Mouse (Mus musculus) embryonic facial prominence, embryonic 12.5 days (tissue): ENCODE measurements around the gene B3gnt6. TPM values are rescaled to one million over a fixed set of nuclear protein-coding genes. Genes with fewer than 3 reads are reported as not detected.
A peak's percentile ranks its signal among the peaks of the same experiment; 100 is the strongest.

Experiments
- ATAC-seq: fragments of 200-750 bp; cut with Nextera tagmentation; 2 replicates; pipeline ENCODE4 v1.8.0; 2017; ENCODE audit not compliant: insufficient number of reproducible peaks, insufficient read depth, low FRiP score, low TSS enrichment
- H3K27ac ChIP-seq: fragments of 300-500 bp; sonication (generic); 2 replicates; pipeline ENCODE4 v1.5.1; 2016; ENCODE audit warnings: mild to moderate bottlenecking
- H3K27me3 ChIP-seq: fragments of 300-500 bp; sonication (generic); 2 replicates; pipeline ENCODE4 v1.6.1; 2016; ENCODE audit warnings: mild to moderate bottlenecking, moderate library complexity
- H3K36me3 ChIP-seq: fragments of 300-500 bp; sonication (generic); 2 replicates; pipeline ENCODE4 v1.6.1; 2016; ENCODE audit warnings: mild to moderate bottlenecking
- H3K4me1 ChIP-seq: fragments of 300-500 bp; sonication (generic); 2 replicates; pipeline ENCODE4 v1.6.1; 2016
- H3K4me2 ChIP-seq: fragments of 300-500 bp; sonication (generic); replicated peaks from 2 replicates; pipeline ENCODE4 v1.6.1; 2016; ENCODE audit warnings: mild to moderate bottlenecking, moderate library complexity
- H3K4me3 ChIP-seq: fragments of 300-500 bp; sonication (generic); 2 replicates; pipeline ENCODE4 v1.5.1; 2016; ENCODE audit warnings: mild to moderate bottlenecking
- H3K9ac ChIP-seq: fragments of 300-500 bp; sonication (generic); 2 replicates; pipeline ENCODE4 v1.6.1; 2016; ENCODE audit warnings: mild to moderate bottlenecking, moderate library complexity
- H3K9me3 ChIP-seq: fragments of 300-500 bp; sonication (generic); 2 replicates; pipeline ENCODE4 v1.6.1; 2016; ENCODE audit warnings: mild to moderate bottlenecking, moderate library complexity
- WGBS: fragments of 180-500 bp; shearing (Covaris S2); methylation state at CpG from one replicate; pipeline ENCODE4 v1.1.7; 2016; 5-methylcytosine and 5-hydroxymethylcytosine counted together
- polyA plus RNA-seq: library from polyadenylated mRNA; unstranded; fragments of >200 nt; fragmentation: Nextera tagmentation; extraction: Ambion mirVana; gene quantifications from 2 replicates; pipeline ENCODE4 v1.2.1, GENCODE M21; 2016

The B3gnt6 gene
- not detected in 2 replicates for polyA plus RNA-seq

DNA sequence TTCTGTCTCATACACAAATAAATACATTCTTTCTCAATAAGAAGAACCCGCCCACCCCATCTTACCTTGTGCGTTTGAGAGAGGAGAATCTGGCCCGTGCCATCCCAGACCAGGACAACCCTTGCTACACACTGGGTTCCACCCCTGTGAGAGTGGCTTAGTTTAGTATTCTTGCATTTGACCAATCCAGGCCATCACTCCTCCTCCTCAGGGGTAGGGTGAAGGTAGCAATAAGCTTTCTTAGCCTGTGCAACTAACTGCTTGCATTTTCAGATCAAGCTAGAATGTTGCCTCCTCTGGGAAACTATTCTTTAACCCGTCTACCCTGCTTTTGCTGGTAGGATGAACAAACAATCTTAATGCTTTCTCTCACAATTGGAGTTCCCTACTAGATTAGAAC, at the start of gene B3gnt6:
B3gnt6 (minus strand) TSS at position 101 of the 400 bp plus-strand sequence.
- no peaks in the 10 kb centered on the region for H3K9me3 ChIP-seq
- peaks cover 23% of the 10 kb centered on the region for H3K27me3 ChIP-seq
- 86% methylated on average over 4 of the region's 4 CpGs for whole genome bisulfite sequencing

DNA sequence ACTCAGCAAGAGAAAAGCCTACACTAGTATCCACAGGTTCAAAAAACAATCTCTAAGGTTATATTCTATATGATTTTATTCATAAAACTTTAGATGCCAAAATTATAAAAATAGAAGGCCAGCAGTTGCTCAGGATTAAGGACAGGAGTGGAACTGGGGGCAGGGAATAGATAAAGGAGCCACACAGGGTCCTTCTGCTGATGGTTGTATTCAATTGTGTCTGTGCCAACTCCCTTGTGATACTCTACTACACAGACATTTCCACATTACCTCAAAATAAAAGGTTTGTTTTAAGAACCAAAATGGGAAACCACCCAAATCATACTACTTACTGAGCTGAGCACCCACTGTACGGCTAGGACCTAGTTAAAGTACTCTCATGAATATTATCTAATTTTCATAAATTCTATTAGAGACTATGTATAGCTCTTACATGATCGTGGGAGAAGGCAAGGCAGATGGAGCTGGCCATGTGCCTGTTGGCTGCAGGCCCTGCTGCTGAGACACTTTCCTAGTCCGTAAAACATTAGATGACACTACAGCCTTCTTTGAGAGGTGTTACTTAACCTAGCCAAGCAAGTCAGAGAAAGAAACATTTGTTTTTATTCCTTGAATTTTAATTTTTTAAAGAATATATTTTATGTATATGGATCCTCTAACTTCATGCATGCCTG, 37.5 kb upstream of the B3gnt6 start:
- ATAC-seq: no peak
- Histone ChIP-seq H3K4me1 (no peaks in the 10 kb centered on the region), H3K4me3 (no peak overlapping the region)

More for the DNA sequence above, at the start of gene B3gnt6:
- Histone ChIP-seq H3K9ac (no peak within 1 kb of the TSS), H3K4me2 (no peak within 1 kb of the TSS), H3K4me1 (peaks cover under 1% of the 10 kb centered on the region; the same call in 1 of the 2 replicates), H3K4me3 (no peak within 1 kb of the TSS), H3K27ac (no peak within 1 kb of the TSS), H3K36me3 (no peaks in the 10 kb centered on the region)
- no peak for ATAC-seq

DNA sequence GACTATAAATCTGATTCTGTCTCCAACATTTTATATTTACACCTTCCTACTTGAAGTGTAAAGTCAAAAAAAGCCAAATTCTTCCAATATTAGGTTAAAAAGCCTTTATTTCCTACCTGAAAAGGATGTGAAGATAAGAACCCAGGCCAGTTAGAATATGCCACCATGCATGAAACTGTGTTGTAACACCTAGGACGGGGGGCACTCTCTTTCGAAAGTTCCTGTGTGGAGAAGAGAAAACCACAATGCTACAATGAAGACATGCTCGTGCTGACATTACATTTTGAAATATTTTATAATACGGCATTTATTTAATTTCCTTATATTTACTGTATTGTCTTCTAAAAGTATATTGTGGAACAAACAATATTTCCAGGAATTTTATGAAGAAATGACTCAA, 24.5 kb upstream of the B3gnt6 start:
- no peaks in the 10 kb centered on the region for H3K36me3 ChIP-seq
- no peaks in the 10 kb centered on the region for H3K9me3 ChIP-seq
- H3K9ac ChIP-seq: no peak overlapping the region
- WGBS: 92% methylated on average over 4 of the region's 4 CpGs
- no peaks in the 10 kb centered on the region for H3K27me3 ChIP-seq
- no peak overlapping the region for H3K4me2 ChIP-seq
- H3K4me1 ChIP-seq: no peaks in the 10 kb centered on the region
- no peak for ATAC-seq
- H3K27ac ChIP-seq: no peak overlapping the region
- no peak overlapping the region for H3K4me3 ChIP-seq

More for the DNA sequence above, 37.5 kb upstream of the B3gnt6 start:
- Histone ChIP-seq H3K27me3 (no peaks in the 10 kb centered on the region), H3K27ac (no peak overlapping the region), H3K9ac (no peak overlapping the region), H3K36me3 (no peaks in the 10 kb centered on the region), H3K4me2 (no peak overlapping the region), H3K9me3 (no peaks in the 10 kb centered on the region)
- 90% methylated on average over 3 of the region's 3 CpGs for WGBS

DNA sequence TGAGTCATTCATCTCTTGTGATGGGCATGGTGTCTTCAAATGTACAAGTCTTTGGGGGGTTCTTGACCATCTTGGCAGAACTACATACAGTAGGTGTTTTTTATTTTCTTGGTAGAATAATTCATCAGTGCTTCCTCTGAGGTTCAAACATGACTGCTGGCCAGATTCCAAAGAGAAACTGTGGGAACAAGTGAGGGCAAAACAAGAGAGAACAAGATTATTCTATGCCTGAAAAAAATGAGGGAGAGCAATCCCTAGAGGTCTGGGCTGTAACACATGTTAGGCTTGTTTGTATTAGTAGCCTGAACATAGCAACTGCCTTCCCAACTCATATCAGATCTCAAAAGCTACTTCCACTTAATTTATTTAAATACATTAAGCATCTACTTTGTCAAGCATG, 17.4 kb upstream of the B3gnt6 start:
- Histone ChIP-seq H3K9ac (no peak overlapping the region), H3K4me1 (no peaks in the 10 kb centered on the region), H3K27ac (no peak overlapping the region), H3K9me3 (no peaks in the 10 kb centered on the region), H3K27me3 (no peaks in the 10 kb centered on the region), H3K4me2 (no peak overlapping the region), H3K36me3 (no peaks in the 10 kb centered on the region), H3K4me3 (no peak overlapping the region)
- no peak for ATAC-seq

DNA sequence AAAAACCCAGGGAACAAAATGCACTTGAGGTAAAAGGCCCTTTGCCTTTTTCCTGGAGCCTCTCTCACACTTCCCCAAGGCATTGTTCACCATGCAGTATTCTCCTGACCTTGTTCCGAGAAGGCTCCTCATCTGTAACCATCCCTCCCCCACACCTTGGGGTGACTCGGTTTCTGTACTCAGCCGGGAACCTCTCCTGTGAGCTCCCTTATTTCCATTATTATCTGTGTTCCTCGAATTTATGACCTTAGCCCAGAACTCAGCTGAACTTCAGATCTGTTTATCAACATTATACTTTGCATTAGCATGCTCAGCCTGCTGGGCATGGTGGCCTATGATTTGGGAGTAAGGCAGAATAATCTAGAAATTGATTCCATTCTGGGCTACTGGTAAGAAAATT, 3.7 kb upstream of the B3gnt6 start:
- no peak overlapping the region for H3K9ac ChIP-seq
- H3K4me2 ChIP-seq: no peak overlapping the region
- 75% methylated on average over 4 of the region's 4 CpGs for WGBS
- no peaks in the 10 kb centered on the region for H3K9me3 ChIP-seq
- no peaks in the 10 kb centered on the region for H3K4me1 ChIP-seq
- no peaks in the 10 kb centered on the region for H3K27me3 ChIP-seq
- no peak overlapping the region for H3K27ac ChIP-seq
- ATAC-seq: no peak
- no peak overlapping the region for H3K4me3 ChIP-seq
- no peaks in the 10 kb centered on the region for H3K36me3 ChIP-seq

DNA sequence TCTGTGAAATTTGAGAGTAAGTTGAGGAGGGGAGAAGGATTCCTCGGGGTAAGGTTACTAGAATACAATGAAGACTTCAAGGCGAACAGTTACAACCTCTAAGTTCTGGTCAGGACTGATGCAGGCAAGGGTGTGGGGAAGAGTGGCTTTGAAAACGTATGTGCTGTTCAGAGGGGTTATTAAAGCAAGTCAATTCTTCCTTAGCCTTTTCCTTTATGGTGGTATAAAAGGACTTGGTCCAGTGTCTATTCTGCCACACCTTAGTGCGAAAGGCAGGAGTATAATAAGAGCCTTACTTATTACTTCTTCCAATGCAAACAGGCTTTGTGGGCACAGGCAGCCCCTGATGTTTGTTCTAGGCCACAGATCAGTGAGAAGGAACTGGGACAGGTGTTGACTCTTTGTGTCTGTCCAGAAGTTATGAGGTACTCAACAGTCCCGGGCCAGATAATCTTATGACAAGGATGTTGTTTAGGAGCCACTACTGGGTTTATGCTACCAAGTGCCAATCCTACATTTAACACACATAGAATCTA, 2.3 kb upstream of the B3gnt6 start:
- Histone ChIP-seq H3K4me1 (no peaks in the 10 kb centered on the region), H3K27ac (no peak overlapping the region), H3K9ac (no peak overlapping the region), H3K4me3 (no peak overlapping the region), H3K27me3 (peaks cover 2% of the 10 kb centered on the region), H3K9me3 (no peaks in the 10 kb centered on the region), H3K4me2 (no peak overlapping the region), H3K36me3 (no peaks in the 10 kb centered on the region)
- ATAC-seq: no peak
- WGBS: 74% methylated on average over 5 of the region's 5 CpGs

DNA sequence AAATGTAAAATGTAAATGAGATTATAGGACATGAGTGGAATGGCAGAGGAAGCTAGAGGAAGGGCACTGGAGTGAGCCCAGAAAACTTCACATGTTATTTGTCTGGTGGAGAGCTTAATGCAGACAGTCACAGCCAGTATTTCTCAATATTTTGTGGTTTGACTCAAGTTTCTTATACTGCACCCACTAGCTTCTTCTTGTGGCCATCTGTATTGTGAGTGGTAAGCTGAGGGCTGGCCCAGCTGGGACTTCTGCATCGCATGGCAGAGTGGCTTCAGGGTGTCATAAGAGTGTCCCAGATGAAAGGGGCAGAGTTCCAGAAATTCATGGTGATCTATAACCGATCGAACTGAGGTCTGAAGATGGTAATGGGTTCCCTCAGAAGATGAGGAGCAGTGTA, 1.1 kb upstream of the B3gnt6 start:
- H3K36me3 ChIP-seq: no peaks in the 10 kb centered on the region
- peaks cover 13% of the 10 kb centered on the region for H3K27me3 ChIP-seq
- no peak for ATAC-seq
- WGBS: 88% methylated on average over 3 of the region's 3 CpGs
- no peaks in the 10 kb centered on the region for H3K4me1 ChIP-seq
- no peak overlapping the region for H3K27ac ChIP-seq
- H3K9me3 ChIP-seq: no peaks in the 10 kb centered on the region
- H3K4me2 ChIP-seq: no peak overlapping the region
- H3K4me3 ChIP-seq: no peak overlapping the region
- H3K9ac ChIP-seq: no peak overlapping the region

DNA sequence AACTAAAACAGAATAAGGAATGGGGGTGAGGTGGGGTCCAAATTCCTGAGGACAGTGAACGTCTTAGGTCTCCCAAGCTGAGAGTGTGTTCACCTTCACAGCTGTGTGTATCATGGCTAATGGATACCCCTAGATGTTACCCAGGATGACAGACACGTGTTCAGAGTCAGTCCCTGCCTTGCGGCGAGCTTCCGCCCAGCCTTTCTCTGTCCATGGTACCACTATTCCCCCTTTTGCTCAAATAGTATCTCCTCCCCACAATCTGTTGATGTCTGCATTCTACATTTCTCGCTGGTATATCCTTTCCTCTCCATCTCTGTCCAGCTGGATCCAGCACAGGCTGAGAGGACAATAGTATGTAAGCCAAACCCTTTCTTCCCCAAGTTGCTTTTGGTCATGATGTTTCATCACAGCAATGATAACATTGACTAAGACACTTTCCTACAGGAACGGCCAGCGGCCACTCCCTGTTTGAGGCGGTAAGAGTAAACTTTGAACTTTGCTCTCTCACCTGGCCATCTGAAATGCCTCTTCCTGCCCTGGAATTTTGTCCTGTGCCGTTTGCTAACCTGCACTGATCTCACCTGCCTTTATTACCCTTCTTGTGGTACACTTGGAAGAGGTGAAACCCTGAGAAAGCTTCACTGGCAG, 4.0 kb downstream of the B3gnt6 start:
- WGBS: 37% methylated on average over 10 of the region's 10 CpGs
- Histone ChIP-seq H3K36me3 (no peaks in the 10 kb centered on the region), H3K4me2 (no peak overlapping the region), H3K27me3 (peaks cover 56% of the 10 kb centered on the region), H3K4me3 (no peak overlapping the region), H3K4me1 (peaks cover 11% of the 10 kb centered on the region), H3K9me3 (no peaks in the 10 kb centered on the region), H3K27ac (no peak overlapping the region), H3K9ac (no peak overlapping the region)
- ATAC-seq: no peak

DNA sequence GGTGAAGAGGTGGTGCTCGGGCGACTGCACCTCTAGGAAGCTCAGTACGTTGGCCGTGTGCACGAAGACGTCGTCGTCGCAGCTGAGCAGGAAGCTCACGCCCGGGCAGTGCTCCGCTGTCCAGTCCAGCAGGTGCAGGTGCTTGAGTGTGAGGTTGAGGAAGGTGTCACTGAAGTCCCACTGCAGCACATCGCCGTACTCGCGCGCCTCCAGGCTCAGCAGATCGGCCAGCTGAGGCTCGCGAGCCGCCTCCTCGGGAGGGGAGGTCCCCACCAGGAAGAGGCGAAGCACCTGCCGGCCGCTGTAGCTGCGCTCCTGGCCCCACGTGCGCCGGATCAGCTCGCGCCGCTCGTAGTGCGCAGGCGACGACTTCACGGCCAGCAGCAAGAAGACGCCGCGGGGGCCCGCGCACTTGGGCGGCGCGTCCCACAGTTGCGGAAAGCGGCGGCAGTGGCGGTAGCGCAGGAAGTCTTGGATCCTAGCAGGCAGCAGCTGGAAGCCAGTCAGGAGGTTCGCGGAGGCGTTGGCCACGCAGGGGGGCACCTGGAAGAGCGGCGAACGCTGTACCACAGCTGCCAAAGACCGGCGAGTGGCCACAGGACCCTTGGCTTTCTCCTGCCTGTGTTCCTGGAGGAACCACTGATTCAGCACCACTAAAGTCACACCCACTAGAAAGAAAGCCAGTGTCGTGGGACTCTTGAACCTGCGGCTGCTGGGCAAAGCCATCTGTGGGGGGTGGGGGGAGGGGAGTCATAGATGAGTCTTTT, 5.1 kb downstream of the B3gnt6 start:
- Histone ChIP-seq H3K9me3 (no peaks in the 10 kb centered on the region), H3K9ac (0 out of 2 replicates have a peak overlapping the region, but pooled peaks have one; percentile 0), H3K36me3 (no peaks in the 10 kb centered on the region), H3K4me1 (peaks cover 11% of the 10 kb centered on the region), H3K4me2 (peak overlapping the region; percentile 66), H3K27ac (no peak overlapping the region), H3K27me3 (peaks cover 56% of the 10 kb centered on the region), H3K4me3 (peak overlapping the region; percentile 34)
- WGBS: 2% methylated on average over 61 of the region's 61 CpGs
- 0 out of 2 replicates have a peak, but pooled peaks have one; percentile 65 for ATAC-seq

DNA sequence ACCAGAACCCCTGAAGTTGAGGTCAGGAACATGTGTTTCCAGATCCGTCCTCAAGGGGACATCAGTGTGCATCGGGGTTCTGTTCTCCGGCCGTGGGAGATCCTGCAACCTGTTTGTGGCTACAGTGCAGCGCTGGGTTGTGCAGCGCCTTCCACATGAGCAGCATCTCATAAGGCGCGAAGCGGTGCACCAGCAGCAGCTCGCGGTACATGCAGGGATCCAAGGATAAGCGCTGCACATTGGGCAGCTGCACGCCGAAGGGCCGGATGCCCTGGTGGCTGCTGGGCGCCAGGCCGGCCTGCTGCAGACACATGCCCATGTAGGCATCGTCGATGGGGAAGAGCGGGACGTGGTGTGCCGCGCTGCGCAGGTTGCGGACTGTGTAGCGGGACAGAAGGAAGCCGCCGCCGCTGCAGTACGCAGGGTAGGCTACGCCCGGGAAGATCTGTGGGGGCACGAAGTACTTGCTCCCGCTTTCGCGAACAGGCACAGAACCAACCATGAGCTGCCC, 5.7 kb downstream of the B3gnt6 start:
- ATAC-seq: peak; percentile 42; the same call in 1 of the 2 replicates
- Histone ChIP-seq H3K27ac (no peak overlapping the region), H3K27me3 (peaks cover 56% of the 10 kb centered on the region), H3K4me3 (peak overlapping the region; percentile 34), H3K36me3 (no peaks in the 10 kb centered on the region), H3K9ac (no peak overlapping the region), H3K4me2 (peak overlapping the region; percentile 66), H3K9me3 (no peaks in the 10 kb centered on the region), H3K4me1 (peaks cover 11% of the 10 kb centered on the region)
- WGBS: 7% methylated on average over 36 of the region's 36 CpGs

DNA sequence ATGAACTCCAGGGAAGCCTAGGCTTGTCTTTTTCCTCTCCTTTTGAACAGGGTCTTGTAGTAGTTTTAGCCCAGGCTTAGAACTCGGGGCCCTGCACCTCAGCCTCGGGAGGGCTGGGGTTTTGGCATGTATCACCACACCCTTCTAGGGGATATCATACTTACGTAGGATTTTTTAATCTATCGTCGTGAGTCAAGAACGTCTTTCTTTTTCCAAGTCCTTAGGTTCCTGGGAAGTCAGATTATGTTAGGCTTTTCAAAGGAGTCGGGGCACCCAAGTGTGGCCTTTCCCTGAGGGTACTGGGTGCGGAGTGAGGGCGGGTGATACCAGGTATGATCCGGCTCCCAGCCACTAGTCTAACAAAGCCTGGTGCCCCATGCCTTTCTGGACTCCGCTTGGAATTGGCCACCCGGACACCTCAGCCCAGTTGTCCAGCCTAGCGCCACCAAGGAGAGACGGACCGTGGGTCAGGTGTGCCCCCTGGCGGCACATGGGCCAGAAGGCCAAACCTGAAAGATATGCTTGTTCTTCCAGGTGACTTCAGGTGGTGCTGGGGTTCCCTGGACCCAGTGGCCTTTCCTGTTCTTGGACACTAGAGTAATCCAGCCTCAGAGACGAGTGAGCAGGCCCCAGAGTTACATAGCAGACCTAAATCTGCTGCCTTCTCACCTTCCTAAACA, 7.6 kb downstream of the B3gnt6 start:
- 58% methylated on average over 17 of the region's 17 CpGs for WGBS
- no peaks in the 10 kb centered on the region for H3K9me3 ChIP-seq
- H3K4me3 ChIP-seq: no peak overlapping the region
- H3K4me1 ChIP-seq: peaks cover 11% of the 10 kb centered on the region
- no peak overlapping the region for H3K9ac ChIP-seq
- no peaks in the 10 kb centered on the region for H3K36me3 ChIP-seq
- H3K27ac ChIP-seq: no peak overlapping the region
- H3K27me3 ChIP-seq: peaks cover 55% of the 10 kb centered on the region
- H3K4me2 ChIP-seq: no peak overlapping the region
- ATAC-seq: no peak
